Mouse (Mus musculus) right cerebral cortex, postnatal 25 days (tissue): ENCODE results near the gene Plekha7.

Source experiments
- DNase-seq: peaks from one replicate; pipeline ENCODE4 v3.0.0; 2022

Plekha7 gene

GRCm38 (mm10) chr7:116246696-116247376 lies 61.3 kb downstream of the Plekha7 start:
- no peak for DNase-seq

GRCm38 (mm10) chr7:116245815-116246695 lies 62.1 kb downstream of the Plekha7 start:
- DNase-seq: no peak

GRCm38 (mm10) chr7:116244302-116245165 lies 63.6 kb downstream of the Plekha7 start:
- no peak for DNase-seq

GRCm38 (mm10) chr7:116242810-116243209 lies 65.4 kb downstream of the Plekha7 start:
- no peak for DNase-seq

- no peak for DNase-seq
These were observed 66.6 kb downstream of the Plekha7 start for GRCm38 (mm10) chr7:116241601-116242000.

- no peak for DNase-seq
These were observed 67.2 kb downstream of the Plekha7 start for GRCm38 (mm10) chr7:116240791-116241474.

- no peak for DNase-seq
These were observed 67.8 kb downstream of the Plekha7 start for GRCm38 (mm10) chr7:116240353-116240752.

- DNase-seq: no peak
These were observed 69.9 kb downstream of the Plekha7 start for GRCm38 (mm10) chr7:116238320-116238719.

GRCm38 (mm10) chr7:116237157-116237981 lies 70.8 kb downstream of the Plekha7 start:
- DNase-seq: peak; percentile 51

- DNase-seq: no peak
These were observed 71.6 kb downstream of the Plekha7 start for GRCm38 (mm10) chr7:116236608-116237007.

GRCm38 (mm10) chr7:116234287-116234806 lies 73.8 kb downstream of the Plekha7 start:
- DNase-seq: no peak

- no peak for DNase-seq
These were observed 77.2 kb downstream of the Plekha7 start for GRCm38 (mm10) chr7:116230811-116231609.

GRCm38 (mm10) chr7:116226877-116227282 lies 81.3 kb downstream of the Plekha7 start:
- DNase-seq: no peak

GRCm38 (mm10) chr7:116226316-116226715 lies 81.9 kb downstream of the Plekha7 start:
- DNase-seq: no peak

GRCm38 (mm10) chr7:116224543-116224942 lies 83.6 kb downstream of the Plekha7 start:
- no peak for DNase-seq

GRCm38 (mm10) chr7:116223010-116223783 lies 85.0 kb downstream of the Plekha7 start:
- no peak for DNase-seq

- no peak for DNase-seq
These were observed 85.7 kb downstream of the Plekha7 start for GRCm38 (mm10) chr7:116222288-116223009.

GRCm38 (mm10) chr7:116221883-116222282 lies 86.3 kb downstream of the Plekha7 start:
- DNase-seq: no peak
